Mouse (Mus musculus): ENCODE results near the gene Prss48. TPM values are rescaled to one million over a fixed set of nuclear protein-coding genes. Genes with fewer than 3 reads are reported as not detected.
A peak's percentile ranks its signal among the peaks of the same experiment; 100 is the strongest.
"Not testable (repeated sequence)": the region's sequence is repeated elsewhere in the genome, so short reads cannot be mapped to it uniquely, and the experiment has no call there.

Gene Prss48
- total RNA-seq, 2 experiments from 2014 or later = not detected

DNA sequence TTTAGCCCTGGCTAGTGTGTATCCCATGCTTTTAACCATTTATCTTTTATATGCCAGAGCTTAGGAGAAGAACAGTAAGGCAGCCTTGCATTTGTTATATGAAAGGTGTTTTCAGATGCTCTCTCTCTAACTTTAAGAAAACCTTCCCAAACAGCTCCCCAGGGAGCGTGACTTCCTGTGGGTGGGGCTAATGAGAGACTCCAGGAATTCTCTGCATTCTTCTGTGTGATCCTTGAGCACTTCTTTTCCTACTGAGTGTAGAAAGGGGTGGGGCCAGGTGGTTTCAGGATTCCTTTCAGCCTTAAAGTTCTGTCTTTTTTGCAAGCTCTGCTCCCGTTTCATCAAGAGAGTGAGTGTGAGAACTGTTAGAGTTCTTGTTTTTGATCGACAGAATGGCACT, 8.3 kb upstream of the Prss48 start:
- ATAC-seq (replicated peaks; ENCODE audit: poor library complexity, severe bottlenecking) = no peak

GRCm38 (mm10) chr3:86004751-86005150, 2.5 kb upstream of the Prss48 start:
- no peak for ATAC-seq (replicated peaks; ENCODE audit: poor library complexity, severe bottlenecking)

DNA sequence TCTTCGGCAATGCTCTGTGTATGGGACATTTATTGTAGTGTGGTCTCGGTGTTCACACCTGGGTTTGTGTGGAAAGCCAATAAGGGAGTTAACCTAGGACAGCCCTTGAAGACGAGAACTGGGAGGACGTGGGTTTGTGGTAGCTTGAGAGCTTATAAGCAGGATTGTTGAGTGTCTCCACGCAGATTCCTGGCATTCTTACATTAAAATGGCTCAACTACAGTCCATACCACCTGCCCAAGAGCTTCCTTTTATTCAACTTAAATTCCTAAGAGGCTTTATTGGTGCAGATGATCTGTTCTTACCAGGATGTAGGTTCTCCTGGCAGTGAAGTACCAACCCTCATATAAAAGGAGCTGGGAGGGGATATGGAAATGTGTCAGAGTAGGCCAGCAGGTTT, 649 bp upstream of the Prss48 start:
- ATAC-seq (replicated peaks; ENCODE audit: poor library complexity, severe bottlenecking) = no peak

DNA sequence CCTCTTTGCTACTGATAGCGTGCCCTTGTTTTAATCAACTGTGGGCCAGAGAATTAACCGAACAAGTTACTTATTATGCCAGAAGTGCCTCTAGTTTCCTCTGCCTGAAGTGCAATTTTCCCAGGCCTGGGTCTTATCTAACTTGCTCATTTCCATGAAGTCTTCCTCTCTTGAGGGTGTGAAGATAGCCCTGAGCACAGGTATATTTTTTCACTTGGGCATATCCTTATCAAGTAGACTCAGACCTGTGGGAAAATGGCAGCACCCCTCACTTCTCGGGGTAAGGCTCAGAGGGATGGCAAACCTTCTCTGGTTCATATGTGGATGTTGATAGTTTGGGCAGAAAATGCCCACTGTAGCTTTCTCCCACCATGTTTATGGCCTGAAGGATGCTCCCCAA, 1.0 kb downstream of the Prss48 start:
- no peak for ATAC-seq (replicated peaks; ENCODE audit: poor library complexity, severe bottlenecking)

- no peak for ATAC-seq (replicated peaks; ENCODE audit: poor library complexity, severe bottlenecking)
Measured at GRCm38 (mm10) chr3:85994645-85995044, 7.6 kb downstream of the Prss48 start.

DNA sequence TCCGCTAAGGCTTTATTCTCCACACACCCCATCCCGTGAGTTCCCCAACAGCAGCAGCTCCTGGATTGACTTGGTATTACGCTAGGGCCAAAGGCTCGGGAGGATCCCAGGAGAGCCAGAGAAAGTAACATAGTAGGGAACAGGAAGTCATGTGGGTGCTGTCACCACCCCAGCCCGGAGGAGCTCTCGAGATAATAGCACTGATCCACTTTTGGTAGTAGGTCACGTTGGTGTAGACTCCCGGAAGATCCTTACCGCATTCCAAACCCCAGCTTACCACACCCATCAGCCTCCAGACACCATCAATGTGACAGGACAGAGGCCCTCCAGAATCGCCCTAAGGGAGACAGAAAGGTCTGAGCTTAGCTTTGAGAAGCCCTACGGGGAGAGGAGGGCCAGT, 8.5 kb downstream of the Prss48 start:
- no peak for ATAC-seq (replicated peaks; ENCODE audit: poor library complexity, severe bottlenecking)

GRCm38 (mm10) chr3:85991802-85992156, 10.5 kb downstream of the Prss48 start:
- ATAC-seq (replicated peaks; ENCODE audit: poor library complexity, severe bottlenecking) = peak; percentile 25; the same call in 1 of the 2 replicates

- no peak for ATAC-seq (replicated peaks; ENCODE audit: poor library complexity, severe bottlenecking)
Measured at GRCm38 (mm10) chr3:85991140-85991801, 11.0 kb downstream of the Prss48 start.

GRCm38 (mm10) chr3:85987225-85987624, 15.1 kb downstream of the Prss48 start:
- ATAC-seq (replicated peaks; ENCODE audit: poor library complexity, severe bottlenecking) = no peak

DNA sequence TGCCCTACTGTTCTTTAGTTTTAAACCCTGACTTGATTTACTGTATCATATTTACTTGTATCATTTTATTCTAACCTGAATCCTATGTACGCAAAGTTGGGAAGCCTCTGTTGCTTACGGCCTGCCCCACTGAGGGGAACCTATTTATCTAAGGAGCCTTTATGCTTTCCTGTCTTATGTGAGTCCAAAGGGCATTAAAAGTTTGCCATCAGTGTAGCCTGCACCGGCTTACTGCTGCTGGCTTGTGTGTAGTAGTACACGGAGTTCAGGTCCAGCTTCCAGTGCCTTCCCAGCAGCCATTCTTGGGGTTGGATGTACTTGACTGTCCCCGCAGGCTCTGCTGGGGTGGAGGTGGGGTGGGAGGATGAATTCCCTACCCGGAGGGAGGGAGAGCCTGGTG, 17.8 kb downstream of the Prss48 start:
- ATAC-seq (replicated peaks; ENCODE audit: poor library complexity, severe bottlenecking) = no peak

GRCm38 (mm10) chr3:85981761-85982160, 20.5 kb downstream of the Prss48 start:
- ATAC-seq (replicated peaks; ENCODE audit: poor library complexity, severe bottlenecking) = not testable (repeated sequence)

DNA sequence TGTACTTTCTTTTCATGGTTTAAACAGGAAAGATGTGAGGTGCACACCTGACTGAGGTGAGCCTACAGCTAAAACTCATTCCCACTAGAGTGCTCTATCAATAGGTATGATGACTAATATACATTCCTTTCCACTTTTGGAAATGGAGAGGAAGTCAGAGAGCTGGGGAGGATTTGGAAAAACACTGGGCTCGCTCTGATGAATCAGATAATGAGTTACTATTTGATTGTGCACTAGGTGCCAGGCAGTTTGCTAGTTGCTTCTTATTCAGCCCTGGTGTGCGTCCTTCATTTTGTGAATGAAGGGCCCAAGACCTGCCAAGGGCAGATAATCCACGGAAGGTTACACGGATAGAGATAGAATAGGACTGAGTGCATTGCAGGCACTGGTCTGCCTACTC, 22.3 kb downstream of the Prss48 start:
- ATAC-seq (replicated peaks; ENCODE audit: poor library complexity, severe bottlenecking) = no peak

DNA sequence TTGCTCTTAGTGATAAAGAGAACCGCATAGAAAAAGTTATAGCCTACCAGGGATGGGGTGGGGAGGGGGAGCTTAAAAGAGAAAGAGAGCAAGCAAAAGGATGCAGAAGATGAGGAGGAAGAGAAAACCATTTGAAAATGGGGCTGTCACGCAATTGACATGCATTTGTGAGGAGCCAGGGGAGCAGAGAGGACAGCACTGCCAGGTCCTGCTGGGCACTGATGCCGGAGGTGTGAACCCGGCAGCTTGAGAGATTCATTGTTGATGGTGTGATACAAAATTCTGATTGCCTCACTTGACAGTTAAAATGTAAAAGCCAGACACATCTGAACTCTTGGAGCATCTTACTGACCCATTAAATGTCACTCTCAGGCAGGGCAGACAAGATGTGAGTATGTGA, 27.8 kb downstream of the Prss48 start:
- ATAC-seq (replicated peaks; ENCODE audit: poor library complexity, severe bottlenecking) = no peak

DNA sequence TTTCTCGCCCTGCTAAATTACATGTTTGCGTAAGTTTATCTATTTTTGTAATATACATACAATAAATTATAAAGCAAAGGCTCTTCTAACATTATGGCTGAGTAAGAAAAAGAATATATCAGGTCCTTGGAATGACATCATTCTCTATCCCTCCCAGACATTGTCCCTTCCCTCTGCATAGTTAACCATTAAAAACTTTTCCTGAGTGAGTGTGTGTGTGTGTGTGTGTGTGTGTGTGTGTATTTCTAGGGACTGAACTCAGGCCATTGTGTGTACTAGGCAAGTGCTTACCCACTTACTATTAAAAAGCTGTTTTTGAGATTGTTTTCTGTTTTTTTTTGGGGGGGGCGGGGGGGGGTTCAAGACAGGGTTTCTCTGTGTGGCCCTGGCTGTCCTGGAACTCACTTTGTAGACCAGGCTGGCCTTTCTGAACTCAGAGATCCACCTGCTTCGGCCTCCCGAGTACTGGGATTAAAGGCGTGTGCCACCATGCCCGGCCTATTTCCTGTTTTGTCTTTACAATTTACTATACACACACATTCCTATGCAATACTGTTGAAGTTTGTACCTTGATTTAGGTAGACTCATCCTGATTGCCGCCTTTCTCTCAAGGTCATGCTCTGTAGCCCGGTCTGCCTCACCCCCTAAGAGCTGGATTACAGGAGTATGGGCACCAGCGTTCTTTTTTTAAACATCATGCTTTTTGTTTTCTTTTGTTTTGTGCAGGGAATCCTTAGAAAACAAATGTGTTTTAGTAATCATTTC, 28.7 kb downstream of the Prss48 start:
- no peak for ATAC-seq (replicated peaks; ENCODE audit: poor library complexity, severe bottlenecking)

- ATAC-seq (replicated peaks; ENCODE audit: poor library complexity, severe bottlenecking) = no peak
Measured at GRCm38 (mm10) chr3:85971599-85971975, 30.7 kb downstream of the Prss48 start.

- ATAC-seq (replicated peaks; ENCODE audit: poor library complexity, severe bottlenecking) = peak; percentile 77
Measured at GRCm38 (mm10) chr3:85970742-85971598, 31.3 kb downstream of the Prss48 start, which contains the start of gene Sh3d19. Gene Sh3d19, plus strand, starts transcription at chr3:85971109.

GRCm38 (mm10) chr3:85969040-85969439, 33.3 kb downstream of the Prss48 start:
- ATAC-seq (replicated peaks; ENCODE audit: poor library complexity, severe bottlenecking) = no peak

DNA sequence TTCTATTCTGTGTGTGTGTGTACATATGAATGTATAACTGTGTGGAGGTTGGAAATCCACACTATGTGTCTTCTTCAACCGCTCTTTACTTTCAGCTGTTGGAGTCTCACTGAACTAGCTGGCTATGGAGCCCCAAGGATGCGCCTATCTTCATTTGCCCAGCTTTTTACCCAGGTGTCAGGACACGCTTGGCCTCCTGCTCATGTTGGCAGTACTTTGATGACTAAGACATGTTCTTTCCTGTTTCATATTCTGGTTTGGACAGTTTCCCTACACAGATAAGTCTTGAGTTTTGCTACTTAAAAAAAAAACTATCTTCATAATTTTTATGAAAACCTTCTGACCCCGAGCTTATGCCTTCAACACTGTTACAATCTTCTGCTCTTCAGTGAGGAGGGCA, 36.8 kb downstream of the Prss48 start:
- ATAC-seq (replicated peaks; ENCODE audit: poor library complexity, severe bottlenecking) = no peak

DNA sequence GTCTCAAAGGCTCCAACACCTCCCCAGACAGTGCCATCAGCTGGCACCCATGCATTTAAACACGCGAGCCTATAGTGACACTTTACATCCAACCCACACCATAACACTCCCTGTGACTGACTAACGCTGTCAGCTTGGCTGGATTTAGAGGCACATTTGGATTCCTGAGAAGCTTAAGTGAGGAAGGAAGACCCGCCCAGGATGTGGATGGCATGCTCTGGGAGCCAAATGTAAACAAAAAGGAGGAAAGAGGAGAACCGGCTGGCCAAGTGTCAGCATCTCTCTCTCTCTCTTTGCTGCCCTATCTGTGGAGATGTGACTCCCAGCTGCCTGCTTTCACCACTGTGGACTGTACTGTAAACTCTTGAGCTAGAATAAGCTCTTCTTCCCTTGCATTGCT, 41.2 kb downstream of the Prss48 start:
- ATAC-seq (replicated peaks; ENCODE audit: poor library complexity, severe bottlenecking) = no peak

DNA sequence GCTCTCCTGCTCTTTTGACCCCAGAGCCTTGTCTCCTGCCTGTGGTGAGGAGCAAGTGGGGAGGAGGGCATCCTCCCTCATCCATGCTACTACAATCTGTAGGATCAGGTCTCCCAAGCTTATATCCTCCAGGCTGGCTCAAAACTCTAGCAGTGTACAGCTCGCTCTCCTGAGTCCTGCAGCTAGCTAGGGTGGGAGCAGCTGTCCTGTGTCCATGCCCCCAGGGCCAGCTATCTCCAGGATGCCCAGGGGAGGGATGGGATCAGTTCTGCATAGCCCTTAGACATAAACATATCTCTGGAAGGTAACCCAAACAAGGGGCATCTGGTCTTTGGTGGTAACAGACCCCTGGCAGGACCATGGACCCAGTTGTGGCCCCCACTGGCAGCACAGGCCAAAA, 42.6 kb downstream of the Prss48 start:
- no peak for ATAC-seq (replicated peaks; ENCODE audit: poor library complexity, severe bottlenecking)

DNA sequence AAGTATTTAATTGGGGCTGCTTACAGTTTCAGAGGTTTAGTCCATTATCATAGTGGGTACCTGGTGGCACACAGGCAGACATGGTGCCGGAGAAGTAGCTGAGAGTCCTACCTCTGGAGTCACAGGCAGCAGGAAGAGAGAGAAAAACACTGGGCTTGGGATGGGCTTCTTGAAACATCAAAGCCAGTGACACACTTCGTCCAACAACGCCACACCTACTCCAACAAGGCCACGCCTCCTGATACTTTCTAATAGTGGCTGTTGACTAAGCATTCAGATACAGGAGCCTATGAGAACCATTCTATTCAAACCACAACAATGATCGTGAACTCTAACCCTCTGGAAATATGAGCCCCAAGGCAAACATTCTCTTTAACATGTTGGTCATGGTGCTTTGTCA, 46.6 kb downstream of the Prss48 start:
- no peak for ATAC-seq (replicated peaks; ENCODE audit: poor library complexity, severe bottlenecking)

All from granulocyte monocyte progenitor cell, adult 5-6 weeks (primary cell).